Mouse (Mus musculus): ENCODE data around the gene Pla2r1.

GRCm38 (mm10) chr2:60451119-60451773 is 101.9 kb downstream of the Pla2r1 start:
- TF ChIP-seq CTCF (IDR thresholded peaks at IDR 0.05; ENCODE audit: borderline replicate concordance, extremely low read depth, insufficient read depth, insufficient read length) (no peak), POLR2A (IDR thresholded peaks at IDR 0.05; ENCODE audit: borderline replicate concordance, extremely low read depth, insufficient read depth, insufficient read length, poor library complexity, severe bottlenecking) (no peak)
